Mouse (Mus musculus): ENCODE measurements around the gene Hipk3.

DNA sequence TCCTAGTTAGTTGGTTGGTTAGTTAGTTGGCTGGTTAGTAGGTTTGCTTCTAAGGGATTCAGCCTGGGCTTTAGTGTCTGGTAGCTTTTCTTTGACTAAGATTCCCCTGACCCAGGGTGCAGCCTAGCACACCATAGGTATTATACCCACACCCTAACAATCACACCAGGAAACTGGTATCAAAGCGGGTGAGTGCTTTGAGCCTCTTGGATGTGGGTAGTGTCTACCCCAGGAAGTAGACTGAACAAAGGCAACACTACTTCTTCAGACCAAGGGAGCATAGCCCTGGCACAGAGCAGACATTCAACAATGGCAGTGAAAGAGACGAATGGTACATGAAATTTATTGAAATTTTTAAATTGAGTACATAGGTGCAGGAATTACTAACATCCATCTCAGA is 108.3 kb downstream of the Hipk3 start:
- no peak for TF ChIP-seq CTCF (IDR thresholded peaks at IDR 0.05; ENCODE audit: low read depth)
- no peak for TF ChIP-seq EP300 (IDR thresholded peaks at IDR 0.05; ENCODE audit: low read depth)

Measured in heart, postnatal 0 days (tissue).